Mouse (Mus musculus) CH12F3 (cell line): ENCODE results near the gene Abcg1.

Source experiments
- in situ Hi-C: fragments of 300-500 bp; cut with MboI; formaldehyde crosslinking; loops from 2 replicates; pipeline ENCODE4 v1.14.3; 2020; ENCODE audit warnings: low sequenced_read_pairs

The Abcg1 gene

GRCm38 (mm10) chr17:31165127-31165526 is 107.7 kb downstream of the Abcg1 start, which contains the start of gene Tff1:
Gene Tff1, minus strand, starts transcription at chr17:31165277.
- in situ Hi-C loops: no loop called here
